Mouse (Mus musculus) neural tube, embryonic 13.5 days (tissue): ENCODE measurements around the gene Wdr19. TPM values are rescaled to one million over a fixed set of nuclear protein-coding genes. Genes with fewer than 3 reads are reported as not detected.
"Not testable (repeated sequence)": the region's sequence is repeated elsewhere in the genome, so short reads cannot be mapped to it uniquely, and the experiment has no call there.

Experiments used
- ATAC-seq: fragments of 200-750 bp; cut with Nextera tagmentation; 2 replicates; pipeline ENCODE4 v1.8.0; 2017; ENCODE audit warnings: low read depth, mild to moderate bottlenecking, moderate TSS enrichment, moderate library complexity
- H3K27ac ChIP-seq: fragments of 300-500 bp; sonication (generic); replicated peaks from 2 replicates; pipeline ENCODE4 v1.5.1; 2015; ENCODE audit warnings: moderate library complexity, mild to moderate bottlenecking, inconsistent platforms
- H3K27me3 ChIP-seq: fragments of 300-500 bp; sonication (generic); 2 replicates; pipeline ENCODE4 v1.6.1; 2015; ENCODE audit warnings: mild to moderate bottlenecking, inconsistent platforms
- H3K36me3 ChIP-seq: fragments of 300-500 bp; sonication (generic); 2 replicates; pipeline ENCODE4 v1.6.1; 2015; ENCODE audit warnings: mild to moderate bottlenecking, inconsistent platforms
- H3K4me1 ChIP-seq: fragments of 300-500 bp; sonication (generic); replicated peaks from 2 replicates; pipeline ENCODE4 v1.6.1; 2015; ENCODE audit warnings: inconsistent platforms
- H3K4me2 ChIP-seq: fragments of 300-500 bp; sonication (generic); 2 replicates; pipeline ENCODE4 v1.6.1; 2015; ENCODE audit warnings: inconsistent platforms, mild to moderate bottlenecking, moderate library complexity
- H3K4me3 ChIP-seq: fragments of 300-500 bp; sonication (generic); 2 replicates; pipeline ENCODE4 v1.5.1; 2015; ENCODE audit warnings: mild to moderate bottlenecking, inconsistent platforms
- H3K9ac ChIP-seq: fragments of 300-500 bp; sonication (generic); 2 replicates; pipeline ENCODE4 v1.6.1; 2015; ENCODE audit warnings: moderate library complexity, mild to moderate bottlenecking, inconsistent platforms
- H3K9me3 ChIP-seq: fragments of 300-500 bp; sonication (generic); 2 replicates; pipeline ENCODE4 v1.6.1; 2016; ENCODE audit warnings: inconsistent platforms
- WGBS: fragments of 180-500 bp; shearing (Covaris S2); methylation state at CpG from one replicate; pipeline ENCODE4 v1.1.7; 2015; 5-methylcytosine and 5-hydroxymethylcytosine counted together
- polyA plus RNA-seq: library from polyadenylated mRNA; unstranded; fragments of >200 nt; fragmentation: Nextera tagmentation; extraction: Ambion mirVana; gene quantifications from 2 replicates; pipeline ENCODE4 v1.2.1, GENCODE M21; 2015

Wdr19 gene
- polyA plus RNA-seq, 1 experiment from 2014 or later = 12.4 TPM

DNA sequence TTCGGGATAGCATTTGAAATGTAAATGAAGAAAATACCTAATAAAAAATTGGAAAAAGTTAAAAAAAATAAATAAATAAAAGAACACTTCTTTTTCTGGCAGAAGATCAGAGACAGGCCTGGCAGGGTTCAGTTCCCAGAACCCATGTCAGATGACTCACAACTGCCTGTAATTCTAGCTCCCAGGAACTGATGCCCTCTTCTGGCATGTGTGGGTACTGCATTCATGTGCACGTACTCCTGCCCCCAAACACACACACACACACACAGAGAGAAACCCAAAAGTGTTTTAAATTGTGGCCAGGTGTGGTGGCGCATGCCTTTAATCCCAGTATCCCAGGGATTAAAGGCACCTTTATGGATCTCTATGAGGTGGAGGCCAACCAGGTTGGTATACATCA is 84.7 kb downstream of the Wdr19 start:
- Histone ChIP-seq H3K27ac (no peak overlapping the region), H3K27me3 (no peaks in the 10 kb centered on the region), H3K4me2 (no peak overlapping the region), H3K9me3 (no peaks in the 10 kb centered on the region), H3K4me1 (no peaks in the 10 kb centered on the region), H3K4me3 (no peak overlapping the region), H3K9ac (no peak overlapping the region), H3K36me3 (peaks cover 55% of the 10 kb centered on the region)
- no peak for ATAC-seq
- 98% methylated on average over 3 of the region's 3 CpGs for WGBS

- no peak overlapping the region for H3K9ac ChIP-seq
- WGBS = 92% methylated on average over 24 of the region's 24 CpGs
- peaks cover 58% of the 10 kb centered on the region for H3K36me3 ChIP-seq
- H3K27me3 ChIP-seq = no peaks in the 10 kb centered on the region
- no peak for ATAC-seq
- H3K9me3 ChIP-seq = no peaks in the 10 kb centered on the region
- H3K27ac ChIP-seq = no peak overlapping the region
- H3K4me2 ChIP-seq = no peak overlapping the region
- H3K4me3 ChIP-seq = no peak overlapping the region
- no peaks in the 10 kb centered on the region for H3K4me1 ChIP-seq
Measured at GRCm38 (mm10) chr5:65287751-65288701, 88.5 kb downstream of the Wdr19 start.

GRCm38 (mm10) chr5:65289009-65289408 is 89.5 kb downstream of the Wdr19 start:
- H3K9ac ChIP-seq, H3K27me3 ChIP-seq, H3K4me1 ChIP-seq, H3K4me3 ChIP-seq, H3K4me2 ChIP-seq, H3K9me3 ChIP-seq, H3K27ac ChIP-seq, ATAC-seq: not testable (repeated sequence)
- 91% methylated on average over 8 of the region's 8 CpGs for WGBS
- H3K36me3 ChIP-seq = peaks cover 62% of the 10 kb centered on the region

- WGBS = 91% methylated on average over 6 of the region's 6 CpGs
- ATAC-seq = no peak
- no peak overlapping the region for H3K4me3 ChIP-seq
- H3K4me2 ChIP-seq = no peak overlapping the region
- H3K4me1 ChIP-seq = no peaks in the 10 kb centered on the region
- H3K9me3 ChIP-seq = no peaks in the 10 kb centered on the region
- no peaks in the 10 kb centered on the region for H3K27me3 ChIP-seq
- no peak overlapping the region for H3K9ac ChIP-seq
- H3K27ac ChIP-seq = no peak overlapping the region
- peaks cover 39% of the 10 kb centered on the region for H3K36me3 ChIP-seq
Measured at GRCm38 (mm10) chr5:65293627-65294026, 94.1 kb downstream of the Wdr19 start.

DNA sequence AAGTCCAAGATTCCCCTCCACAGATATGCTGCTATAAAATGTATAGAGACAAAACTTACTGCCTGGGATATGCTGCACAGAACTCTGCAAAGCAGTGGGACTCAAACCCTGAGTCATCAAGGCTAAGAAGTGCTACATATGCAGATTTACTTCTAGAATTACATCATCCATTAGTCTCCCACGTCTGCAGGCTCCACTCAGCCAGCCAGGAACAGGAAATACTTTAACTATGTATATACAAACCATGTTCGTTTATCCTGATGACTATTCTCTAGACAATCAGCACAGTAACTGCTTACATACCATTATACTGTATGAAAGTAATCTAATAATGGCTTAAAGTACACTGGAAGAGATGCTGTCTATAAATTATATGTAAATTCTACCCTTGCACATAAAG is 94.8 kb downstream of the Wdr19 start:
- WGBS = 81% methylated on average over 2 of the region's 2 CpGs
- Histone ChIP-seq H3K4me2 (no peak overlapping the region), H3K36me3 (peaks cover 35% of the 10 kb centered on the region), H3K9ac (no peak overlapping the region), H3K27me3 (no peaks in the 10 kb centered on the region), H3K4me3 (no peak overlapping the region), H3K4me1 (no peaks in the 10 kb centered on the region), H3K9me3 (no peaks in the 10 kb centered on the region), H3K27ac (no peak overlapping the region)
- ATAC-seq = no peak

- Histone ChIP-seq H3K27ac (no peak overlapping the region), H3K4me3 (no peak overlapping the region), H3K27me3 (no peaks in the 10 kb centered on the region), H3K9ac (no peak overlapping the region), H3K9me3 (no peaks in the 10 kb centered on the region), H3K4me1 (no peaks in the 10 kb centered on the region), H3K36me3 (peaks cover 25% of the 10 kb centered on the region), H3K4me2 (no peak overlapping the region)
- no peak for ATAC-seq
- 91% methylated on average over 7 of the region's 7 CpGs for WGBS
Measured at GRCm38 (mm10) chr5:65298167-65298950, 98.9 kb downstream of the Wdr19 start.

DNA sequence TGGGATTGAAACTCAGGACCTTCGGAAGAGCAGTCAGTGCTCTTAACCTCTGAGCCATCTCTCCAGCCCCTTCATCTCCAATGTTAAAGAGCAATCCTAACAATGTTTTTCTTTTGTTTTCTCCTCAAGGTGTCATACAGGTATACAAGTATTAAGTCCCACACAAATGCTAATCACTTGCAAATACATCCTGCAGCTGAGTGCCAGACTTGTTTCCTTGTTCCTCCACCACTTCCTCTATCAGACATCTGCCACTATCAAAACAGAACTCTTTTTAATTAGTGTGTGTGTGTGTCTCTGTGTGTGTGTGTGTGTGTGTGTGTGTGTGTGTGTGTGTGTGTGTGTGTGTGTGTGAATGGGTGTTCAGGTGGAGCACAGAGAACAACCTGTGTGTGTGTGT is 100.1 kb downstream of the Wdr19 start:
- not testable (repeated sequence) for H3K4me3 ChIP-seq, ATAC-seq, H3K27ac ChIP-seq, H3K4me2 ChIP-seq, H3K9ac ChIP-seq, H3K4me1 ChIP-seq, H3K27me3 ChIP-seq, H3K9me3 ChIP-seq
- WGBS = 93% methylated on average over 1 of the region's 1 CpGs
- H3K36me3 ChIP-seq = peaks cover 23% of the 10 kb centered on the region

- 96% methylated on average over 9 of the region's 9 CpGs for WGBS
- Histone ChIP-seq H3K27ac (no peak overlapping the region), H3K4me2 (no peak overlapping the region), H3K4me3 (no peak overlapping the region), H3K9ac (no peak overlapping the region), H3K4me1 (no peaks in the 10 kb centered on the region), H3K27me3 (no peaks in the 10 kb centered on the region), H3K36me3 (peaks cover 23% of the 10 kb centered on the region), H3K9me3 (no peaks in the 10 kb centered on the region)
- ATAC-seq = no peak
Measured at GRCm38 (mm10) chr5:65300121-65300520, 100.6 kb downstream of the Wdr19 start.

GRCm38 (mm10) chr5:65305516-65305915 is 106.0 kb downstream of the Wdr19 start:
- no peak overlapping the region for H3K27ac ChIP-seq
- ATAC-seq = no peak
- peaks cover 27% of the 10 kb centered on the region for H3K36me3 ChIP-seq
- no peak overlapping the region for H3K9ac ChIP-seq
- no peak overlapping the region for H3K4me2 ChIP-seq
- 80% methylated on average over 9 of the region's 9 CpGs for WGBS
- H3K27me3 ChIP-seq = no peaks in the 10 kb centered on the region
- no peaks in the 10 kb centered on the region for H3K9me3 ChIP-seq
- no peaks in the 10 kb centered on the region for H3K4me1 ChIP-seq
- H3K4me3 ChIP-seq = no peak overlapping the region

DNA sequence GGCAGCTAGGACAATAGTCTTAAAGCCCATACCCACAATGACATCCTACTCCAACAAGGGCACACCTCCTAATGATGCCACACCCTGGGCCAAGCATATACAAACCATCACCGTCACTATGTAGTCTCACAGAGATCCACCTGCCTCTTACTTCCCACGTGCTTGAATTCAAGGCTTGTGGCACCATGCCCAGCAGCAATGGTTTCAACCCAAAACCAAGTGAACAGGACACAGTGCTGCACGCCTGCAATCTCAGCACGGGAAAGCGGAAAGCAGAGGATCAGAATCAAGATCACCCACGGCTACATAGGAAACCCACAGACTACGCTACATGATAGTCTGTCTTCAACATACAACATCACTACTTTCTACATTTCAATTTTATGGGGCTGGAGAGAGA is 108.7 kb downstream of the Wdr19 start:
- WGBS = 93% methylated on average over 7 of the region's 7 CpGs
- no peak for ATAC-seq
- H3K4me2 ChIP-seq = no peak overlapping the region

DNA sequence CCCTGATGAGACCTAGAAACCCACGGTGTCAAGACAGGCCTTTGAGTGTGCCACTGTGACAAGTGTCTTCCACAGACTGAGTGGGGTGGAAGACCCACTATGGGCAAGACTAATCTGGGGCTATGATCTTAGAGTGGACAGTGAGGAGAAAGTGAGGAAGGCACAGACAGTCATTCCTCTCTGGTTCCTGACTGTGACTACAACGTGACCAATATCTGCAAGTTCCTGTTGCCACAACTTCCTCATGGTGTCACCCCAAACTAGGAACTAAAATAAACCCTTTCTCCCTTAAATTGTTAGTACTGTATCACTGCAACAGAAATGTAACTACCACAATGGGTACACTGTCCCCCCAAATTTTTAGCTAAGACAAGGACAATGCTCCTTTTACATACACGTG is 109.4 kb downstream of the Wdr19 start:
- no peaks in the 10 kb centered on the region for H3K4me1 ChIP-seq
- H3K4me2 ChIP-seq = no peak overlapping the region
- no peak overlapping the region for H3K4me3 ChIP-seq
- H3K9ac ChIP-seq = no peak overlapping the region
- no peak overlapping the region for H3K27ac ChIP-seq
- 96% methylated on average over 3 of the region's 3 CpGs for WGBS
- no peak for ATAC-seq
- H3K9me3 ChIP-seq = no peaks in the 10 kb centered on the region
- H3K27me3 ChIP-seq = no peaks in the 10 kb centered on the region
- H3K36me3 ChIP-seq = peaks cover 49% of the 10 kb centered on the region

More for the DNA sequence above, 108.7 kb downstream of the Wdr19 start:
- Histone ChIP-seq H3K4me3 (no peak overlapping the region), H3K9me3 (no peaks in the 10 kb centered on the region), H3K9ac (no peak overlapping the region), H3K36me3 (peaks cover 46% of the 10 kb centered on the region), H3K27me3 (no peaks in the 10 kb centered on the region), H3K4me1 (no peaks in the 10 kb centered on the region), H3K27ac (no peak overlapping the region)
